Mouse (Mus musculus): ENCODE results near the gene Ikzf4. TPM values are rescaled to one million over a fixed set of nuclear protein-coding genes. Genes with fewer than 3 reads are reported as not detected.

Ikzf4 gene
- polyA plus RNA-seq, 1 experiment: 11.6 TPM

Other genes starting within 250 kb of the Ikzf4 start
- gene Slc39a5, start 244.8 kb downstream of the Ikzf4 start, polyA plus RNA-seq (2012; rRNA removed): 0.36 and 0.46 TPM in 2 replicates
- gene Nabp2, start 234.5 kb downstream of the Ikzf4 start, polyA plus RNA-seq (2012; rRNA removed): 75.0 and 80.7 TPM in 2 replicates
- 75.5 and 76.2 TPM in 2 replicates for gene Rnf41, start 234.3 kb downstream of the Ikzf4 start, polyA plus RNA-seq (2012; rRNA removed)
- gene Smarcc2, start 186.7 kb downstream of the Ikzf4 start, polyA plus RNA-seq (2012; rRNA removed): 219 and 255 TPM in 2 replicates
- 1,313 and 1,322 TPM in 2 replicates for gene Myl6, start 151.8 kb downstream of the Ikzf4 start, polyA plus RNA-seq (2012; rRNA removed)
- 24.7 and 27.5 TPM in 2 replicates for gene Myl6b, start 147.3 kb downstream of the Ikzf4 start, polyA plus RNA-seq (2012; rRNA removed)
- gene Esyt1, start 120.1 kb downstream of the Ikzf4 start, polyA plus RNA-seq (2012; rRNA removed): 8.3 and 9.8 TPM in 2 replicates
- gene Zc3h10, start 98.2 kb downstream of the Ikzf4 start, polyA plus RNA-seq (2012; rRNA removed): 11.3 and 12.2 TPM in 2 replicates
- gene Rpl41, start 96.7 kb downstream of the Ikzf4 start, polyA plus RNA-seq (2012; rRNA removed): 1,933 and 2,601 TPM in 2 replicates
- 72.3 and 78.6 TPM in 2 replicates for gene Pa2g4, start 80.0 kb downstream of the Ikzf4 start, polyA plus RNA-seq (2012; rRNA removed)
- 8.4 and 9.2 TPM in 2 replicates for gene Erbb3, start 56.3 kb downstream of the Ikzf4 start, polyA plus RNA-seq (2012; rRNA removed)
- 396 and 476 TPM in 2 replicates for gene Rps26, start 19.2 kb downstream of the Ikzf4 start, polyA plus RNA-seq (2012; rRNA removed)
- 12.9 and 13.4 TPM in 2 replicates for gene Suox, start 28.1 kb upstream of the Ikzf4 start, polyA plus RNA-seq (2012; rRNA removed)
- gene Rab5b, start 50.3 kb upstream of the Ikzf4 start, polyA plus RNA-seq (2012; rRNA removed): 114 and 118 TPM in 2 replicates
- 0.80 and 0.98 TPM in 2 replicates for gene Pmel, start 58.2 kb upstream of the Ikzf4 start, polyA plus RNA-seq (2012; rRNA removed)
- gene Cdk2, start 59.0 kb upstream of the Ikzf4 start, polyA plus RNA-seq (2012; rRNA removed): 4.9 and 6.0 TPM in 2 replicates
- 14.8 and 15.6 TPM in 2 replicates for gene Dgka, start 98.9 kb upstream of the Ikzf4 start, polyA plus RNA-seq (2012; rRNA removed)
- 38.3 and 44.6 TPM in 2 replicates for gene Pym1, start 101.9 kb upstream of the Ikzf4 start, polyA plus RNA-seq (2012; rRNA removed)
- gene Mmp19, start 144.9 kb upstream of the Ikzf4 start, polyA plus RNA-seq (2012; rRNA removed): 2.4 and 3.4 TPM in 2 replicates
- gene Dnajc14, start 158.1 kb upstream of the Ikzf4 start, polyA plus RNA-seq (2012; rRNA removed): 24.2 and 25.3 TPM in 2 replicates
- 21.8 and 22.3 TPM in 2 replicates for gene Tmem198b, start 158.4 kb upstream of the Ikzf4 start, polyA plus RNA-seq (2012; rRNA removed)
- 55.8 and 69.0 TPM in 2 replicates for gene Sarnp, start 171.3 kb upstream of the Ikzf4 start, polyA plus RNA-seq (2012; rRNA removed)
- 15.3 and 17.3 TPM in 2 replicates for gene Ormdl2, start 175.7 kb upstream of the Ikzf4 start, polyA plus RNA-seq (2012; rRNA removed)
- 17.0 and 17.2 TPM in 2 replicates for gene Gdf11, start 245.7 kb upstream of the Ikzf4 start, polyA plus RNA-seq (2012; rRNA removed)

Data from frontal cortex, adult 2 months (tissue).